Mouse (Mus musculus) layer of hippocampus, adult 2 months (tissue): ENCODE results near the gene Crygd. TPM values are rescaled to one million over a fixed set of nuclear protein-coding genes. Genes with fewer than 3 reads are reported as not detected.

Source experiments
- DNase-seq, 2 experiments: peaks; one replicate each; pipeline ENCODE4 v3.0.0; 2022; ENCODE audit warnings: low spot score in 2 of 2
- H3K27ac ChIP-seq: fragments of 200-600 bp; 2 replicates; pipeline ENCODE4 v1.8.1; 2022
- H3K4me3 ChIP-seq: fragments of 200-600 bp; 2 replicates; pipeline ENCODE4 v1.8.1; 2022; ENCODE audit warnings: mild to moderate bottlenecking
- CTCF ChIP-seq: fragments of 200-600 bp; conservative IDR thresholded peaks from 2 replicates; pipeline ENCODE4 v1.8.1; 2022; ENCODE audit warnings: antibody characterized with exemption, mild to moderate bottlenecking, moderate library complexity
- long read RNA-seq, 2 experiments: library from polyadenylated mRNA; stranded (forward); transcript quantifications; one replicate each; pipeline ENCODE4 v2.0.0; 2021; ENCODE audit warnings: borderline mapping rate in 2 of 2
- total RNA-seq, 2 experiments: library from RNA; stranded (reverse); gene quantifications; 2 replicates each; pipeline ENCODE4 v1.2.3; 2021

Crygd gene
- total RNA-seq: not detected
- long read RNA-seq, experiment 1: 0 reads
- long read RNA-seq, experiment 2: 0 reads

- no peak for DNase-seq
- no peak for TF ChIP-seq CTCF
- Histone ChIP-seq H3K27ac (no peak within 1 kb of the TSS), H3K4me3 (no peak within 1 kb of the TSS)
These were observed at the start of gene Crygd for GRCm38 (mm10) chr1:65063352-65063751. TSS of gene Crygd (minus strand) at chr1:65063452.

GRCm38 (mm10) chr1:65112807-65113196 lies 49.5 kb upstream of the Crygd start:
- TF ChIP-seq CTCF: no peak
- H3K27ac ChIP-seq: no peak overlapping the region
- DNase-seq: no peak
- H3K4me3 ChIP-seq: peak overlapping the region; percentile 2; the same call in 1 of the 2 replicates

GRCm38 (mm10) chr1:65112031-65112806 lies 49.0 kb upstream of the Crygd start:
- peak; percentile 99; the same call in 1 of the 2 replicates for TF ChIP-seq CTCF
- H3K27ac ChIP-seq: no peak overlapping the region
- DNase-seq: peak; percentile 74 to 83
- H3K4me3 ChIP-seq: peak overlapping the region; percentile 36

- TF ChIP-seq CTCF: no peak
- Histone ChIP-seq H3K27ac (no peak overlapping the region), H3K4me3 (no peak overlapping the region)
- DNase-seq: no peak
These were observed 46.6 kb upstream of the Crygd start for GRCm38 (mm10) chr1:65109756-65110435.

- DNase-seq: no peak
- no peak overlapping the region for H3K27ac ChIP-seq
- no peak overlapping the region for H3K4me3 ChIP-seq
- TF ChIP-seq CTCF: no peak
These were observed 45.9 kb upstream of the Crygd start for GRCm38 (mm10) chr1:65109196-65109595.

GRCm38 (mm10) chr1:65107654-65108279 lies 44.5 kb upstream of the Crygd start:
- TF ChIP-seq CTCF: no peak
- H3K4me3 ChIP-seq: no peak overlapping the region
- H3K27ac ChIP-seq: no peak overlapping the region
- no peak for DNase-seq

GRCm38 (mm10) chr1:65103273-65103672 lies 40.0 kb upstream of the Crygd start, which contains the start of gene Cryga:
TSS of gene Cryga (minus strand) at chr1:65103373.
- Histone ChIP-seq H3K27ac (no peak within 1 kb of the TSS), H3K4me3 (no peak within 1 kb of the TSS)
- no peak for TF ChIP-seq CTCF
- no peak for DNase-seq

- no peak overlapping the region for H3K27ac ChIP-seq
- no peak for TF ChIP-seq CTCF
- no peak overlapping the region for H3K4me3 ChIP-seq
- DNase-seq: no peak
These were observed 33.7 kb upstream of the Crygd start for GRCm38 (mm10) chr1:65096953-65097352.

- Histone ChIP-seq H3K4me3 (no peak overlapping the region), H3K27ac (no peak overlapping the region)
- no peak for TF ChIP-seq CTCF
- peak in 1 of 2 experiments; percentile 14 for DNase-seq
These were observed 28.3 kb upstream of the Crygd start for GRCm38 (mm10) chr1:65091566-65091965.

GRCm38 (mm10) chr1:65090370-65090769 lies 27.1 kb upstream of the Crygd start:
- no peak for DNase-seq
- no peak overlapping the region for H3K4me3 ChIP-seq
- no peak for TF ChIP-seq CTCF
- no peak overlapping the region for H3K27ac ChIP-seq

- Histone ChIP-seq H3K4me3 (no peak overlapping the region), H3K27ac (no peak overlapping the region)
- TF ChIP-seq CTCF: no peak
- no peak for DNase-seq
These were observed 25.5 kb upstream of the Crygd start for GRCm38 (mm10) chr1:65088567-65089356.

GRCm38 (mm10) chr1:65082188-65082587 lies 18.9 kb upstream of the Crygd start, which contains the start of gene Crygb:
TSS of gene Crygb (minus strand) at chr1:65082288.
- Histone ChIP-seq H3K27ac (no peak within 1 kb of the TSS), H3K4me3 (no peak within 1 kb of the TSS)
- no peak for DNase-seq
- no peak for TF ChIP-seq CTCF
